Mouse (Mus musculus): ENCODE data around the gene Tec.

The Tec gene

DNA sequence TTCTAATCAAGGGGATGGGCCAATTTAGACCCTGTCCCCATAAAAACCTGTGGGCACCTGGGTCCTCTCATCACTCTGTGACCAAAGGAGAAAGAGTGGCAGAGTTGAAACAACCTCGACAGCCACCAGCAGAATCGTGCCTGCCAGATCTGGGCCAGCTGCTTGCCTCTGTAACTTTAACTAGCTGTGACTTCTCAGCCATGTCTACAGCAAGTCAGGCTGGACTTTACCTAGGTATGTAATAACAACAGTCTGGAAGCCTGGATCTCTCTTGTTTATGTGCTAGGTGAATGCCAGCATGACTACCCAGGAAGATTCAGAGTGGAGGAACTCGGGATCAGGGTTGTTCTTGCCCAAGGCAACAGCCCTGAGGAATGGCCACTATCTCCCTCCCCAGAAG lies 83.6 kb downstream of the Tec start:
- no peak for DNase-seq (ENCODE audit: low spot score)

DNA sequence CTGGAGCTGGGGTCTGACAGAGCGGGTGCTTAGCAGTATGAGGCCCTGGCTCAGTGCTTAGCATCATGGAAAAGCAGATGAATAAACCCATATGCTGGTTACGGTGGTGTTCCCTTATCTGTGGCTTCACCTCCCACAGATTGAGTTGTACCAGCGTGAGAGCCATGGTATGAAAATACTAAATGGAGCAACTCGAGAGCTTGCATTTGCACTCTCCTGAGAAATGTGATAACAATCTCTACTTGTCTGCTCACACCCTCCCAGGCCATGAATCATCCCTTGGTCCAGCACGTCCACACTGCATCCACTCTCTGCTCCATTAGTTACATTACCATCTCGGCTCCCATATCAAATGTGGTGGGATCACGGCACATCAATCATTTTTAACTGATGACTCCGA lies 84.3 kb downstream of the Tec start:
- DNase-seq (ENCODE audit: low spot score) = no peak

DNA sequence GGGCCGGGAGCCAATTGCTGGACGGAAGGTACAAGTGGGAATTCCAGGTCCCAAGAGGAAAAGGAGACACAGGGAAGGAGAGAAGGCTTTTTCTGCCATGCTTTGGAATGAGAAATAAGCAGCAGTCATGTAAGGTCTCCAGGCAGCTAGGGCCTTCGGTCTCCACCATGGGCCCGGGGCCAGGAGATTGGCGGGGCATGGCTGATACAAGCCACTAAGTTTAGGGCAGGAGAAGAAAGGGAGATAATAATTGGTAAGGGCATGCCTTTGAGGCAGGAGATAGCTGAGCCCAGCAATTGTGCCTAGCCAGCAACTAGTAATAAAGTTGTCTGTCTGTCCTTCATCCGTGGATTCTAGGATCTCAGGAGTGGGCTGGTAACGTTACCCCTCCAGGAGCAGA lies 85.2 kb downstream of the Tec start:
- no peak for DNase-seq (ENCODE audit: low spot score)

DNA sequence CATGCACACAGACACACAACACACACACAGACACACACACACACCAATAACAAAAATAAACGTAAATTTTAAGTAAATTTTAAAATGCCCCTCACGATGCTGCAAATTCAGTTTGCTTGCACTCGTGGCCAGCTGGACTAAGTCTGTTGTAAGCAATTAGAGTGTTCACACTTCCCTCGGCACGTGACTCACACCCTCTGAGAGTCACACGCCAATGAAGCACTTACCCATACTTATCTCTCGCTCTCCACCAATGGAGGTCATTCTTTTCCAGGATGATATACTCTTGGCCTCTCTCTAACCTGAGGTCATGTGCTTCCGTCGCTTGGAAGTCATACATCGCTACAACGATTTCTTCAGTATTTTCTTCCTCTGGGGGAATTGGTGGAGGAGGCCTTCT lies 86.5 kb downstream of the Tec start:
- DNase-seq (ENCODE audit: low spot score) = no peak

DNA sequence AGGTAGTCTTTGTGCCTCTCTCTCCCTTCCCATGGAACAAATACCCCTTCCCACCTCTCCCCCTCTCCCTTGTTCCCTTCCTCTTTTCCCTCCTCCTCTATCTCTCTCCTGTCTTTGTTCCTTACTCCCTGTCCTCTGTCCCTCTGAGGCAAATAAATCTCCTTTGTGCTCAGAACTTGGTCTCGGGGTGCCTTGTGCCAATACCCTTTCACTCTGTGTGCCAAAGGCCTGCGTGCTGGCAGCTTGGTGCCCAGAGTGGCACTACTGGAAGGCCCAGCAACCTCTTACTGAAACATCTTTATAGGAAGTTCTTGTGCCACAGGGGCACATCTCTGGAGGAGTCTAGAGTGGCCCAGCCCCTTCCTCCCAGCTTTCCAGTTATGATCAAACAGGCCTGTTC lies 91.7 kb downstream of the Tec start:
- DNase-seq (ENCODE audit: low spot score) = no peak

DNA sequence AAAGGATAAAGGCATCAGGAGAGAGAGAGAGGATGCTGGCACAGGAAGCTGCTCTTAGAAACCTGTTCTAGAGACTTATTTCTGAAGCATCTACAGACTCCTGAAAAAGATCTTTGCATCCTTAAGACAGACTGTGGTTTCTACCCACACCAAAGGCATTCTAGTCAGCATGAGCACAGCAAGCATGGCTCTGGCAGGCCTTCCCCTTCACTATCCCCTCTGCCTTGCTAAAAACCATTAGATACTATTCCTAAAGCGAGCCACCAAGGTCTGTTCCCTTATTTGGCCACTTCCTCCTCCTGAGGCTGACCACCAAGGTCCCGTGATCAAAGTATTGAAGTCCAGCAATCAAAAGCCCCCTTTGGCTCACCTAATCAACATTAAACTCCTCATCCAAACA lies 92.2 kb downstream of the Tec start:
- DNase-seq (ENCODE audit: low spot score) = no peak

DNA sequence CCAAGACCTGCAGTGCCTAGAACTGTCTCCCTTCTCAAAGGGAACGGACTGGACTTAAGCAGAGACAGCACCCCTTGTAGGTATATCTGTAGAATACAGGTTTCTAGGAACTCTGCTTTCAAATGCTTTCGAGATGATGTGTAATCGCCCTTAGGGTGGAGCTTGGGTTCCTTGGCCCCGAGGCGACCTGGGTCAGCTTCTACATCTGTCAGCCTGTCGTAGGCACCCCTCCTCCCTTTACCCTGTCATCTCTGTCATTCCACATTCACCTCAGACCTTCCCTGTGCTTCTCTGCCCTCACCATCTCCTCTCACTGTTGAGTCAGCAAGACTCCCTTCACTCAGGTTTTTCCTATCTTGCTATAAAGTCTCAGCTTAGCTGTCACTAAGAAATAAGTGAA lies 98.4 kb downstream of the Tec start:
- no peak for DNase-seq (ENCODE audit: low spot score)

DNA sequence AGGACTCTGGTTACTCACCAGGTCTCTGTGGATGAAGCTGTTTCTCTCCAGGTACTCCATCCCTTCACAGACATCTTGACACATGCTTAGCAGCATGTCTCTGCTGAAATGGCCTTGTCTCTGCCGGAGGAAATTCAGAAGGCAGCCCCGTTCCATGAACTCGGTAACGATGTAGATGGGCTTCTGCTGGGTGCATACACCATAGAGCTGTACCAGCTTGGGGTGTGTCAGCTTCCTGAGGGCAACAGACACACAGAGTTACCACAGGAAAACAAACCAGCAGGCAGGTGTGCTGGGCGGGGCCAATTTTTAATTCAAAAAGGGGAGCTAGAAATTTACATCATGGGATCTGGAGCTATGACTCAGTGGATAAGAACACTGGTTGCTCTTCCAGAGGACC lies 104.7 kb downstream of the Tec start:
- DNase-seq (ENCODE audit: low spot score) = no peak

DNA sequence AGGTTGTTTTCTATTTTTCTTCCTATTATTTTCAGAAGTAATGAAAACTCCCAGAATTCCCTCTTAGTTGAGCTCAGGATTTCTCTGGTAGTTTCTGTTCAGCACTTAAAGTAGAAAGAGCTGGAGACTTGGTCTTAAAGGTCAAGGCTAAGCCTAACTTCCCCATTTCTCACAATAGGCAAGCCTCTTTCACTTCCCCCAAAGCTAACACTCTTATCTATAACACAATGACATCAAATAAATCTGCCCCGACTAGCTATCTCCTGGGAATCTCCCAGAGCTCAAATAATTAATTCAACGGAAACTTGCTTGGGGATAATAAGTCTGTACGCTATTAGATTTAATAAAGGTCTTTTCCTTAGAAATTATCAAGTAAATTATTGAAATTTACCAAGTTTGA lies 105.3 kb downstream of the Tec start:
- no peak for DNase-seq (ENCODE audit: low spot score)

DNA sequence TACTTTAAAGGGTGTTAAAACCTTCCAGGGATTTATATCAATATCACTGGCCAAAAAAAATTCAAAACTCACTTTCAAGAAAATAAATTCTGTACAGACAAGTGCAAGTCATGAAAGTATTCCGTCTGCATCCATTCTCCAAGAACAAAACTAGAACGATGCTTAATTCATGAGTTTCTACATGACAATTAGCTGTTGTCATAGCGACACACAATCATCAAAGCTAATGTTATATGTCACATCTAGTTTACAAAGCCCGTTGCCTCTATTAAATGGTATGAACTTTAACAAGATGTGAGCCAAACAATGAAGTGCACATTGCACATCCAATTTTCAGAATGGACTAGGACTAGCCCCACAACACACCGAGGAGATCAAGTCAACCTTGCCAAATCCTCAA lies 106.5 kb downstream of the Tec start:
- no peak for DNase-seq (ENCODE audit: low spot score)

DNA sequence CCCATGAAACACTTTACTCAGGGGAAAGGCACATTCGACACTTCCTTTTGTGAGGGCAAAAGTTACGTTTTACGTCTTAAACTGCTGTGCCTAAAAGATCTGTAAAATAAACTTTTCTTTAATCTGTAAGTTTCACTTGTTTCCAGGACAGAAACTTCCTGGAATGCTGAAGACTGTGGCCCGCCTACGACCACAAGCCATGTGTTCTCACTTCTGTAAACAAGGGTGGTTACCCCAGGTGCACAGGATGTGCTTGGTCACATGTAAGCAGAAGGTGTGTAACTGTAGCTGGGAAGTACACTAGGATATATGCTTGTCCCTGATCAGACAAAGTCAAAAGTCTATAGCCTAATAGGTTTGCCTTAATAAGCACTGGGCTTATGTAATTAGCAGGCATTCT lies 107.0 kb downstream of the Tec start:
- DNase-seq (ENCODE audit: low spot score) = no peak

DNA sequence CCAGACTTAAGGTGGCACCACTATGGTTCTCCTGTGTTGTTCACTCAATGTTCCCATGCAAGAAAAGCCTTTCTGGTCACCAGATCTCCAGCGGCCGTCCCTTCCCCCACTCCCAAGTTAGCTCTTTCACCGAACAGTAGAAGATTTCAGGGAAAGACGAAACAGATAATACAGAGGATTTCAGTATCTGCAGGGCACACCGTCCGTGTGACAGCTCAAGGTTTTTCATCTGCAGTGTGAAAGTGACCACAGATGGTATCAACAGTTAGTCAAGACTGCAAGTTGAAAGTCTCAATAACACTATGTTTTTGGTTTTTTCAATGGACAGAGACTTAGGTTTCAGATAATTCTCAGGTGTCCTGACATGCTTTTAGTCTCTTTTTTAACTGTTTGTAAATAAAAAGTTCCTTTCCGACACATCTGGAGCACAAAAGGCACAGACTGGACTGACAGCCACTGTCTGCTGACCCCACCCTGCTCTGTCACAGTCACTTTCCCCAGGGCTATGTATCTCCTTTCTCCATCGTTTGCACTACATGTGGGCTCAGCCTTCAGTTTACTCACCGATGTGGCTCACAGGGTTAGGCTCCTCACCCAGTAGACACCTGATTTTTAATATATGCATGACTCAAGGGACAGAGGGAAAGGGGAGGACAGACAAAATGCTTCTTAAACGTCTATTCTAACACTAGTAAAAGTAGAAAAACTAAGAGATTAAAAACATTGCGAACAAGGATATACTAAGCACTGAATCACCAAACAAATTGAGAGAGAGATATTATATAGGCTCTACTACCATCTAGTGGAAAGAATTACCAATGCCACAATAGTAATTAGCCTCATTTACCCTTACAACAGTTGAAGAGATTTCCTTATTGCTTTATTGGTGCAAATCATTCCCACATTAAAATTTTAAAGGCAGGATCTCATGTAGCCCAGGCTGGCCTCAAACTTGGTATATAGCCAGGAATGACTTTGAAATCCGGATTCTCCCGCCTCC lies 109.1 kb downstream of the Tec start:
- DNase-seq (ENCODE audit: low spot score) = no peak

DNA sequence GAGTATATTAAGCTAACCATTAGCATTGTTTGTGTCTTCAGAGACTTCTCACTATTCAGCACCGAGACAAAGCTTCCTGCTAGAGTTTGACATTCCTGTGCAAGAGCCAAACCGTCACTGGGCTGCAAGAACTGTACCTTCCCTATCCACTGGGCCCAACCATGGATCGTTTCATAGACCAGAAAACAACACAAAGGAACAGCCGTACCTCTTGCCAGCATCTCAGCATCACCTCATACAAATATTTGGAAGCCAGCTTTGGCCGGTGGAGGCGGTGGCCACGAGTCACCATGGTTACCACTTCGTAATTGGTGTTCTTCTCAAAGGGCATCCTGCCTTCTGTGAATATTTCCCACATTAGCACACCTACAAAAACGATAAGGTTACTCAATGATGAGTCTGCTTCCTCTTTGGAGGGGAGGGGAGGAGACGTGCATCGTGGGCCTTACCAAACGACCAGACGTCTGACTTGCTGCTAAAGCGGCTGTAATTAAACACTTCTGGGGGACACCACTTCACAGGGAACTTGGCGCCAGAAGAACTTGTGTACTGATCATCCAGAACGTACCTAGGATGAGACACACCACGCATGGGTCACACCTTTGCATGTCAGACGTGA lies 111.0 kb downstream of the Tec start:
- no peak for DNase-seq (ENCODE audit: low spot score)

DNA sequence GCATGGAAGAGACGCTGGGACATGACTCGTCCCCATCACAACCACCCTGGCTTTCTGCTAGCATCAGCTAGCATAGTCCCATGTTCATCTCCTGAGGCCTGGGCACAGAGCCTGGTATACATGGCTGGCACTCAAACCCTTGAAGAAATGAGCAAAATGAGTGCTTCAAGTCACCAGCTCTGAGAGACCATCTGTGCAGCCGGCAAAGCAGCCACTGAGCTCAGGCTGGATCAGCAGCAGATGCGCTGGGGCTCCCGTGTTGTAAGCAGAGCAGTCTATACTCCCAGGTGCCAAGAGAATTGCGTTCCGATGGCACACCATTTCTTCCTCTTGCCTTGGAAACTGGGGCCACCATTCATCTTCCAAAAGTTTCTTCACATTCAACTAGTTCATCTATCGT lies 112.3 kb downstream of the Tec start:
- DNase-seq (ENCODE audit: low spot score) = no peak

DNA sequence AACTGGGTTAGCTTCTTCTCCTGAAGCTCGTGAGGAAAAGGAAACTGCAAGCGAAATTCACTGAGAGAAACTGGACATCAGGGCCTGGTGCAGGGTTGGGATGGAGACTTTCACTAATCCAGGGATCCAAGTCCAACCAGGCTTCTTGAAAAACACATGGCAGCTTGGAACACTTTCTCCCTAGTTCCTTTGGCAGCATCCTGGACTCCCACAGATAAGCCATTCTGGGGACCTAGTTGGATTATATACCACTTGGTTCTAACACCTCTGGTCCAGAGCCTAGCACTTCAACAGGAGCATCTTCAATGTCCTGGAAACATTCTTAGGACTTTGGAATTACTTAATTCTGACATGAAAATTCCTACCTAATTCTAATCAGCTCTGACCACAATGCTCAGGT lies 113.2 kb downstream of the Tec start:
- no peak for DNase-seq (ENCODE audit: low spot score)

DNA sequence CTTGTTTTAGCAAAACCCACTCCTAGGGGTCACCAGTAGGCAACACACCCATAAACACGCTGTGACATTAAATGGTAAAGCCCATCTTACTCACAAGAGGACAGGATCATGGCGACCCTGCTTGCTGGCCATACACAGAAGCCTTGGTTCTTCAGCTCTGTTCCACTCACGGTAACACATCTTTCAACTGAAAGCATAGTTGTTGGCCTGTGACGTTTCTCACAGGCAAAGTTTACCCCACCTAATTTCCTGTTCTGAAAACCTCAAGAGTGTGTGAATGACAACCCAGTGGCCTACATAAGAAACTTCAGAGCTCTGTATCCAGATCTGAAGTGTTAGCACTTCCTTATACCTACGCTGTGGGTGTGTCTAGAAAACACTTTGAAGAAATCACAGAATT lies 115.7 kb downstream of the Tec start, which contains the start of gene Txk:
Txk (minus strand) TSS at position 193 of the 400 bp plus-strand sequence.
- no peak for DNase-seq (ENCODE audit: low spot score)

DNA sequence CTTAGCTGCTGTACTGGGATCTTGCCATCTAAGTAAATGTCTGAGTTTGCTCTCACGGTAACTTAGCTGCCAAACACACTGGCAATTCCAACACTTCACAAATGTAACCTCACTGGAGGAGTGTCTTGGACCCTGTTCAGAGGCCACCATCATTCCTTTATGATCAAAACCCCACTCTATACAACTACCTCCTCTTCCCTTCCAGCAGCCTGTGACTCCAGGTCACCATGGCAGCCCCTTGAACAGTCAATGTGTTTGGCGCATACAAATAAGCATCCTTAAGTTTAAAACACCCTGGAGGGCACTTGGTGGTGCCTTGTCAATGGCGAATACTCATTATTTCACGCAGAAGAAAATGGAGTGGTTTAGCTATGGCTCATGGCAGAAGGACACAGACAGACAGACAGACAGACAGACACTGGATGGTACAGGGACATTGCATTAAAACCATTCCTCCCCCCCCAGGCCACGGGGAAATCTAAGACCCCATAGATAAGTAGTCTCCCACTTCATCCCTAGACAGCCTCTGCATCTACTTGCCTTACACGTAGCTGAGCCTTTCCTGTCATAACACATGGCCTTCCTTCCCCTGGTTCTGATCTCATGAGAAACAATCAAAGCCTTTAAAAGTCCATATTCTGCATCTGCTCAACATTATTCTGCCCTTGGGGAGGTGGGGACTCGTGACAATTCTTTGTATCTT lies 117.1 kb downstream of the Tec start:
- no peak for DNase-seq (ENCODE audit: low spot score)

DNA sequence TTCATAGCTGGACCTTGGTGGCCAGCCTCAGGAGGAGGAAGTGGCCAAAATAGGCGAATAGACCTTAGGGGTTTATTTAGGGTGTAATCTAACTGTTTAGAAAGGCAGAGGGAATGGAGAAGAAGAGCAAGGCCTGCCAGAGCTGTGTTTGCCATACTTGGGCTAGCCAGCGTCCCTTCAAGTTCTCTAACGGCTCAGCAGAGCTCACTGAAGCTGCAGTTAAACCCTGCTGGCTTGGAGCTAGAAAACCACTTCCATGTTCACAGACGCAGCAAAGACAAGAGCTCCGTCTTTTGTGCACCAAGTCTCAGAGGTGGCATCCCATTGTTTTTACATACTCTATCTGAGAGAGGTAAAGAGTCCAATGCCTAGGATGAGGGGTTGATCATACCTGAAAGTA lies 118.1 kb downstream of the Tec start:
- no peak for DNase-seq (ENCODE audit: low spot score)

DNA sequence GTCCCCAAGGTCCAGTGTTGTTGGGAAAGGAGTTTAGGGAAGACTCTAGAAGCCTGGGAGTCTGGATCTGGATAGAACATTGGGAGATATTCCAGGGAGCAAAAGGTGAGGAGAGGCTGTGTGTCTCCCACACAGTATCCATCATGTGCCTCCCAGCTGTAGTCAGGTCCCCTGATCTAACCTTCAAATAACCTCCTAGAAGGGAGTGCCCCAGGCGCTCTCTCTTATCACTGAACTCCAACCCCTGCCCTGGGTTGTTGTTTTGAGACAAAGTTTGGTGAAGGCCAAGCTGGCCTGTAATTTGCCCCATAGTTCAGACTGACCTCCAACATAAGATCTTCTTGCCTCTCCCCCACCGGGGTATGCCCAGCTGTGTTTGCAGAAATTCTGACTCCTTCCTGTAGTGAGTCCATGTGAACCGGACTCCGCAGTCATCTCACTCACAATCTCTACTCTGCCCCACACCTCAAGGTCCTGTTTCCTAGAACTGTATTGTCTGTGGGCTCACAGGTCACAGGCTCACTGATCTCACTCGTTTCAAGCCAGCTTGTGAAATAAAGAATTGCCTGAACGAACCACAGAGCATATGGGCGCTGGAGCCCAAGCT lies 119.5 kb downstream of the Tec start:
- DNase-seq (ENCODE audit: low spot score) = no peak

DNA sequence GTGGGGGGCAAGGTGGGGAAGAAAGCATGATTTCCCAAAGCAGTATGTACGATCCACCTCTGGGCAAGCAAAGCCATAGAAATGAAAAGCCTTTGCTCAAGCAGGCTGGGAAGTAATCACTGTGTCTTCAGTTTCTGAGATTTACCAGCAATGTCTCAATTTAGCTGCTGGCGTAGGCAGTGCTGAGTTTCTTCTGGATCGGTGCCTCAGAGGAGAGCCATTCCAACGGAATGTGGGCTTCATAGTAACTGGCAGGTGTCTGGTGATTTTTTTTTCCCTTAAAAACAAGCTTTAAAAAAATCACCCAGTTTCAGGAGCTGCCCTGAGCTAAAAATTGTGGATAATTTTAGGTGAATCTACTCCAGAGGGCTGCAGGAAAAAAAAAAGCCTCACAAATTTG lies 120.9 kb downstream of the Tec start:
- DNase-seq (ENCODE audit: low spot score) = no peak

DNA sequence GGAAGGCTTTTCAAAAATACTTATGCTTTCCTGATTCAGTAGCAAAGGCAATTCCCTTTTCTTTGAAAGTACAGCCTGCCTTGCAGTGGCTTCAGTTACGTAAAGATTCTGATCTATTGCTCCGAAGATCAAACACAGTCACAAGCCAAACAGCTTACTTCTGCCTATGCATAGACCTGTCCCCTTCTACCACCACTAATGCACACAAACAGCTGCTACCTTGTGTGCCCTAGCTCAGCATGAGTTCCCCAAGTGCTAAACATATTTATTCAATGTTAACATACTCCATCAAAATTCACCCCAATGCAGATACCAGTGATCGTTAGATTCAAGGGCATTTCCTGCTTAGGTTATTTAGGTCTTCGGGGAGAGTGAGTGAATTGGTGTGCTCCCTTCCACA lies 121.8 kb downstream of the Tec start:
- no peak for DNase-seq (ENCODE audit: low spot score)

DNA sequence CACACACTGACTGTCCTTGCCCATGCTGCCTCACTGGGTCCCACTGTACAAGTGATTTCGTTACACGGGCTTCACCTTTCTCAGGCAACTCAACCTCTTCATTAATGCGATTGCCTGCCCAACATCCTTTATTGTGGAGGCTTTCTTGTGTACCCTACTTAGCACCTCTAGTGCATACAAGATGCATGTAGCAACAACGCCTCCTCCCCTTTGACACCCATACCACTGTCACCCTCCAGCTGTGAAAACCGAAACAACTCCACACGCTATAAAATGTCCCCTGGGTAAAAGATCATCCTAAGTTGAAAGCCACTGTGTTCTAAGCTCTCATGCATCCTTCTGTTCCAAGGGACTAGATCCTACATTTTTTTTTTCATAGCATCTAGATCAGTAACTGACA lies 125.2 kb downstream of the Tec start:
- DNase-seq (ENCODE audit: low spot score) = no peak

DNA sequence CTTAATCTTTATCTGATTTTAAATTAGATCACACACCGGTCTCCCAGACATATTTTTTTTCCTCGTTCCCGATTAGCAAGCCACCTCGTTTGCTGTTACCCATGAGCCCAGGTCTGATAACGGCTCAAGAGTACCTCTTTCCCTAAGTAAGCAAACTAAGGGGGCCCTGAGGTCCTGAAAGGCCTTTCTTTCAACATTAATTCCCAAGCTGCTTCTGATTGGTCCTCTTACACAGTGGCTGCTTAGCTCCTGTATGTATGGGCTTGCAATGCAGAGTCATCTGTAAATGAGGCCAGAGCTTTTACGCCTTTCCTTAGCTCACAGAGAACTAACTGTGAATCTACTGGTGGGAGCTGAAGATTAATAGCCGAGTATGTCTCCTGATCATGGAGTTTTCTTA lies 131.4 kb downstream of the Tec start:
- no peak for DNase-seq (ENCODE audit: low spot score)
